Mouse (Mus musculus) bone marrow, adult 2 months (tissue): ENCODE measurements around the gene Kdelr3. TPM values are rescaled to one million over a fixed set of nuclear protein-coding genes. Genes with fewer than 3 reads are reported as not detected.

Source experiments
- H3K27ac ChIP-seq: fragments of 200-500 bp; 2 replicates; pipeline ENCODE4 v1.5.1; 2012; ENCODE audit warnings: low read depth, mild to moderate bottlenecking, control low read depth, inconsistent platforms, low read length; ENCODE audit not compliant: control insufficient read depth, poor library complexity, insufficient read depth
- H3K4me1 ChIP-seq: fragments of 200-500 bp; 2 replicates; pipeline ENCODE4 v1.6.1; 2011; ENCODE audit warnings: low read length; ENCODE audit not compliant: control insufficient read depth, insufficient read depth
- H3K4me3 ChIP-seq: fragments of 200-500 bp; replicated peaks from 2 replicates; pipeline ENCODE3; 2011; ENCODE audit warnings: mild to moderate bottlenecking, low read depth, low read length, control low read depth; ENCODE audit not compliant: control insufficient read depth
- CTCF ChIP-seq: fragments of 200-500 bp; IDR thresholded peaks from 2 replicates; pipeline ENCODE4 v1.5.1; 2011; ENCODE audit warnings: low read length, control low read depth; ENCODE audit not compliant: control insufficient read depth, insufficient read depth
- POLR2A ChIP-seq: fragments of 200-500 bp; IDR thresholded peaks from 2 replicates; pipeline ENCODE4 v1.6.1; 2011; ENCODE audit warnings: low read depth, mild to moderate bottlenecking, control low read depth, low read length, borderline replicate concordance; ENCODE audit not compliant: control insufficient read depth
- WGBS: fragments of 180-500 bp; shearing (Covaris S2); methylation state at CpG from one replicate; pipeline ENCODE4 v1.1.7; 2018; 5-methylcytosine and 5-hydroxymethylcytosine counted together
- polyA plus RNA-seq: library from polyadenylated mRNA; stranded (reverse); fragments of >200 nt; gene quantifications from 2 replicates; pipeline ENCODE4 v1.2.4, GENCODE M21; 2011; ENCODE audit warnings: low replicate concordance; ENCODE audit not compliant: missing spikeins, insufficient read depth, insufficient read length

Gene Kdelr3
- polyA plus RNA-seq, 1 experiment, result 8.2 TPM

DNA sequence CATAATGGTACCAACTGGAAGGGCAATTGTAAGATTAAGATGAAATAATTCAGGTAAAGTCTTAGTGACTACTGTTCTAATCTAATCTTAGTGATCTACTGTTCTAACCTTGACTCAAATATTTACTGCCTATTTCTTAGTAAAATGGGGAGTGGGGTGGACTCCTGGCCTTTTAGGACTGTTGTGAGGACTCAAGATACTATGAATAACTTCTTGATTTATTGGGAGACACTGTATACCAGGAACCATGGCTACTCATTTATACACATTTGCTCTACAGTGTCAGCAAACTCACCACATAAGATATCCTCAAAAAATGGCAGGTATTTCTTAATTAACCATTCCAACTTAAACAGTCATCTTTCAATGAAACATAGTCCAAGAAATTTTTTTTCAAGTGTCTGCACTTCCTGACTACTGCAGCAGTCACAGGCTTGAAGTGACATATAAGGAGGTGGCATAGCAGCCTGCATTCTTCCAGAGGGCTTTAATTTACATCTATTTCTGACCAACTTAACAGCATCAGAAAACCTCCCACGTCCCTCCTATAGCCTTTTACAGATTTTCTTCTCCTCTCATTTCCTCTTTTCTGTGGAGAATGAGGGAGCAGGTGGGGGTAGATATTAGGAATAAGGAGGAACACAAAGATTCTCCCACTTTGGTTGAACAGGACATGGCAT is 59.5 kb downstream of the Kdelr3 start:
- WGBS, result 50% methylated on average over 1 of the region's 1 CpGs
- H3K27ac ChIP-seq, result no peak overlapping the region
- no peak overlapping the region for H3K4me3 ChIP-seq
- no peaks in the 10 kb centered on the region for H3K4me1 ChIP-seq
- TF ChIP-seq POLR2A, result no peak
- no peak for TF ChIP-seq CTCF

DNA sequence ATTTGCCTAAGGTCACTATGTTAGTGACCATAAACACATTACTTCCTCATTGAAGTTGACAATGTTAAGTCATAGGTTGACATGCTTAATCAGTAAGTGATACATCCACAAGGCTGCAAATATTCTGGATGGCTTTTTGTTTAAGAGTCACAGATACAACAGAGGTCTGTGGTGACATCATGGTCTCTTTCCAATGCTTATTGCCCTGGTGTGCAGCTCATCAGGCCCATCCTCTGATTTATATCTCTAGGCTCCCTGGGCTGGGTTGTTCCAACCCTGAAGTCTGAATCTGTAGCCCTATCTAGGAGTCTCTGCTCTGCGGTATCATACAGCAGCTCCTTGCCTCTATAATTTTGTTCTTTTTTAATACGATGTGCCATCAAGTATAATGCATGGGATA is 60.7 kb downstream of the Kdelr3 start:
- no peak overlapping the region for H3K27ac ChIP-seq
- WGBS, result 61% methylated on average over 2 of the region's 2 CpGs
- H3K4me3 ChIP-seq, result no peak overlapping the region
- H3K4me1 ChIP-seq, result no peaks in the 10 kb centered on the region
- TF ChIP-seq POLR2A (no peak), CTCF (no peak)

Other genes with a start within 250 kb of the Kdelr3 start
- gene Baiap2l2, start 230.9 kb upstream of the Kdelr3 start, polyA plus RNA-seq, result not detected in 2 replicates
- 8.3 and 13.0 TPM in 2 replicates for gene Pla2g6, start 188.0 kb upstream of the Kdelr3 start, polyA plus RNA-seq
- gene Maff, start 169.8 kb upstream of the Kdelr3 start, polyA plus RNA-seq, result 0.50 and 3.6 TPM in 2 replicates
- 4.9 and 19.1 TPM in 2 replicates for gene Tmem184b, start 112.8 kb upstream of the Kdelr3 start, polyA plus RNA-seq
- 12.3 and 34.2 TPM in 2 replicates for gene Csnk1e, start 60.8 kb upstream of the Kdelr3 start, polyA plus RNA-seq
- gene Kcnj4, start 11.2 kb upstream of the Kdelr3 start, polyA plus RNA-seq, result 2.1 TPM in 1 of 2 replicates, not detected in the other
- gene Ddx17, start 30.3 kb downstream of the Kdelr3 start, polyA plus RNA-seq, result 96.6 and 126 TPM in 2 replicates
- gene Dmc1, start 88.7 kb downstream of the Kdelr3 start, polyA plus RNA-seq, result 3.7 TPM in 1 of 2 replicates, not detected in the other
- gene Fam227a, start 142.5 kb downstream of the Kdelr3 start, polyA plus RNA-seq, result 2.7 and 8.5 TPM in 2 replicates
- 7.4 and 13.3 TPM in 2 replicates for gene Cby1, start 142.8 kb downstream of the Kdelr3 start, polyA plus RNA-seq
- gene Tomm22, start 154.4 kb downstream of the Kdelr3 start, polyA plus RNA-seq, result 96.4 and 126 TPM in 2 replicates
- gene Josd1, start 171.5 kb downstream of the Kdelr3 start, polyA plus RNA-seq, result 15.3 and 20.4 TPM in 2 replicates
- gene Gtpbp1, start 174.4 kb downstream of the Kdelr3 start, polyA plus RNA-seq, result 46.1 and 53.9 TPM in 2 replicates
- gene Sun2, start 226.1 kb downstream of the Kdelr3 start, polyA plus RNA-seq, result 63.2 and 147 TPM in 2 replicates